Mouse (Mus musculus) hindbrain, embryonic 14.5 days (tissue): Measurements from ENCODE around the gene Smpdl3a. TPM values are rescaled to one million over a fixed set of nuclear protein-coding genes. Genes with fewer than 3 reads are reported as not detected.
A peak's percentile ranks its signal among the peaks of the same experiment; 100 is the strongest.

Source experiments
- ATAC-seq: fragments of 200-750 bp; cut with Nextera tagmentation; 2 replicates; pipeline ENCODE4 v1.8.0; 2017; ENCODE audit warnings: moderate number of reproducible peaks, mild to moderate bottlenecking, moderate TSS enrichment, moderate library complexity; ENCODE audit not compliant: low FRiP score
- DNase-seq: peaks from one replicate; pipeline ENCODE4 v3.0.0-alpha.2; 2015; ENCODE audit warnings: low spot score
- H3K27ac ChIP-seq: fragments of 300-500 bp; sonication (generic); 2 replicates; pipeline ENCODE4 v1.5.1; 2014; ENCODE audit warnings: mild to moderate bottlenecking, moderate library complexity
- H3K27me3 ChIP-seq: fragments of 300-500 bp; sonication (generic); 2 replicates; pipeline ENCODE4 v1.6.1; 2014; ENCODE audit warnings: mild to moderate bottlenecking, low read length, mixed read lengths; ENCODE audit not compliant: control insufficient read depth, insufficient read depth
- H3K36me3 ChIP-seq: fragments of 300-500 bp; sonication (generic); replicated peaks from 2 replicates; pipeline ENCODE4 v1.6.1; 2014; ENCODE audit not compliant: control insufficient read depth, insufficient read depth
- H3K4me1 ChIP-seq: fragments of 300-500 bp; sonication (generic); replicated peaks from 2 replicates; pipeline ENCODE4 v1.6.1; 2014; ENCODE audit warnings: antibody characterized with exemption, low read length, mixed read lengths; ENCODE audit not compliant: control insufficient read depth, insufficient read depth
- H3K4me2 ChIP-seq: fragments of 300-500 bp; sonication (generic); replicated peaks from 2 replicates; pipeline ENCODE4 v1.6.1; 2014; ENCODE audit warnings: mild to moderate bottlenecking, moderate library complexity
- H3K4me3 ChIP-seq: fragments of 300-500 bp; sonication (generic); replicated peaks from 2 replicates; pipeline ENCODE4 v1.5.1; 2014; ENCODE audit warnings: mild to moderate bottlenecking, low read length
- H3K9ac ChIP-seq: fragments of 300-500 bp; sonication (generic); 2 replicates; pipeline ENCODE4 v1.6.1; 2014
- H3K9me3 ChIP-seq: fragments of 300-500 bp; sonication (generic); 2 replicates; pipeline ENCODE4 v1.6.1; 2016; ENCODE audit warnings: low read length; ENCODE audit not compliant: control insufficient read depth
- WGBS: fragments of 180-500 bp; shearing (Covaris S2); extraction: QIAGEN DNeasy Blood & Tissue Kit; methylation state at CpG from one replicate; pipeline ENCODE4 v1.1.7; 2014; 5-methylcytosine and 5-hydroxymethylcytosine counted together
- polyA plus RNA-seq: library from polyadenylated mRNA; unstranded; fragments of >200 nt; fragmentation: Nextera tagmentation; extraction: Ambion mirVana; gene quantifications from 2 replicates; pipeline ENCODE4 v1.2.1, GENCODE M21; 2014

The Smpdl3a gene
- polyA plus RNA-seq, 1 experiment from 2014 or later = 35.9 TPM

GRCm38 (mm10) chr10:57841638-57842509 lies 47.7 kb downstream of the Smpdl3a start:
- no peaks in the 10 kb centered on the region for H3K36me3 ChIP-seq
- ATAC-seq (peak; percentile 60; the same call in 1 of the 2 replicates), DNase-seq (peak; percentile 85)
- WGBS = 36% methylated on average over 8 of the region's 8 CpGs
- no peak overlapping the region for H3K4me3 ChIP-seq
- no peak overlapping the region for H3K9ac ChIP-seq
- no peaks in the 10 kb centered on the region for H3K4me1 ChIP-seq
- H3K27ac ChIP-seq = no peak overlapping the region
- no peaks in the 10 kb centered on the region for H3K27me3 ChIP-seq
- no peak overlapping the region for H3K4me2 ChIP-seq
- H3K9me3 ChIP-seq = no peaks in the 10 kb centered on the region

DNA sequence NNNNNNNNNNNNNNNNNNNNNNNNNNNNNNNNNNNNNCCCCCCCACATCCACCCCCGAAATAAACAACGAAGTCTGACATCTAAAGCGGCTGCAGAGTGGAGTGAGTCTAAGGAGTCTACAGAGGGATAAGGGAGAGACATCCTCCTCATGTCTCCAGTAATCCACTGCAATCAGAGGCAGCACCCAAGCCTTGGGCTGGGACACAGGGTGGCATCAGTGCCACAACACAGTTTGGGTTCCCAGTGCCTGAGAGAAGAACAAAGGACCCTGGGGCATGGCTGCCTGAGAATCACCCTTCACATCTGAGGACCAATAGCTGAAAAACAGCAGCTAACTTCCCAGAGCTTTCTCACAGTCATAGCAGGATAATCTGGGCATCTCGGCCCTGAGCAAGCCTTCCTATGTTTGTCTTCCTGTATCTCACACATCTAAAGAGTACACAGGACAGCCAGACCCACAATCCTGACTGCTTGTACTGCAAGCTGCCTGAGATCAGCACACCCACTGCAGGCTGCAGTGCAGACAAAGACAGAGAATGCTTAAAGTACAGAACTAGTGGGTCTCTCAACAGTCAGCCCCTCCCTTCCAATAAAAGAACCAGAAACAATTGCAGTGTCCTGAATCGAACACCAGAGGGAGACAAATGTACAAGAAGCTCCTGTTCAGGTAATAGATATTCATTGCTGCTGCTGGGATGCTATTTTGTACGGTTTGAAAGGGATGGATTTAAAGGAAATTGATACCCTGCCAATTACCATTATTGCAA lies 54.0 kb downstream of the Smpdl3a start:
- Histone ChIP-seq H3K4me1 (no peaks in the 10 kb centered on the region), H3K4me2 (no peak overlapping the region), H3K9ac (no peak overlapping the region), H3K27me3 (no peaks in the 10 kb centered on the region), H3K9me3 (no peaks in the 10 kb centered on the region), H3K36me3 (no peaks in the 10 kb centered on the region), H3K4me3 (no peak overlapping the region), H3K27ac (no peak overlapping the region)
- peak; percentile 88 for DNase-seq
- WGBS = 49% methylated on average over 5 of the region's 6 CpGs
- peak; percentile 86 for ATAC-seq

Other genes starting within 250 kb of the Smpdl3a start
- gene Pkib, start 162.4 kb upstream of the Smpdl3a start, polyA plus RNA-seq = 1.7 and 2.1 TPM in 2 replicates
- gene Fabp7, start 9.5 kb upstream of the Smpdl3a start, polyA plus RNA-seq = 2,236 and 2,340 TPM in 2 replicates